13 mouse cellular contexts compared by ENCODE assay signal in the genomic region with DNA sequence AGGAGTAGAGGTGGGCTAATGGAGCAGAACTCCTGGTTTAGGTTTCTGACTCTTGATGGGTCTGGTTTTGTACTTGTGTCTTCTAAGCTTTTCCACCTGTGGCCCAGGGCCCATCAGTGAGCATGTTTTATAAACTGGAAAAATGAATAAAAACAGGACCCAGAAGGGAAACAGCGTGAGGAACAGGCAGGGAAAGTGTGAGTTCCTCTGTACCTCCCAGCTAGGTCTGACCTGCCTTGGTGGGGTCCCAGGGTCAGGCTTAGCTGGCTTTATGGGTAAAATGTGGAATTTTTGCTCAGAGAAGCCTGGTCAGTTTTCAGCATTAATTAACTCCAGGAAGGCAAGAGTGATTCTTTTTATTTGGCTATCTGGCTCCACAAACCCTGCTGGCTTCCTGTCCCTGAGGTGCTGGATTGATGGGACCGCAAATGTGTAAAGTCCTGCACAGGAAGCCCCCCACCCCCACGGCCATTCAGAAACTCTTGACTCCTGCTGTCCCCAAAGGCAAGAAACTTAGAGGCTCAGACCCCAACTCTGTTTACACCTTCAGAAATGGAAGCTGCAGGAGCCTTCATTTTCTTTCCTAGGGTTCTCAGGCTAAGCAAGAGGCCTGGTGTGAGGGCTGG.
"Had no signal": no experiment of that assay in that cellular context is flagged by ENCODE, and none has a peak within 500 bp of the region (broad histone marks: within the 10 kb centered on the region; RNA-seq: fewer than 3 reads in every experiment).

No protein-coding gene starts in this region.

- H3K4me2 ChIP-seq: liver, embryonic 11.5 days; liver, embryonic 15.5 days; midbrain, embryonic 15.5 days; neural tube, embryonic 12.5 days had no signal

- H3K9ac ChIP-seq: liver, embryonic 15.5 days; midbrain, embryonic 15.5 days; neural tube, embryonic 12.5 days had no signal

- ATAC-seq: lung, postnatal 0 days; midbrain, embryonic 15.5 days had no signal

- H3K27ac ChIP-seq: left cerebral cortex, adult 2 months; liver, embryonic 15.5 days; midbrain, embryonic 15.5 days; neural tube, embryonic 12.5 days had no signal

- DNase-seq: kidney, adult 18-20 months; kidney, postnatal 14 days; lung, adult 2 months; lung, postnatal 36 days; right cerebral cortex, postnatal 4 days; spleen, adult 18-20 months; thymus, postnatal 4 days had no signal

- H3K4me3 ChIP-seq: left cerebral cortex, adult 2 months; liver, embryonic 15.5 days; midbrain, embryonic 15.5 days; neural tube, embryonic 12.5 days had no signal

- H3K4me1 ChIP-seq: liver, embryonic 15.5 days; midbrain, embryonic 15.5 days; neural tube, embryonic 12.5 days had no signal

- H3K27me3 ChIP-seq: liver, embryonic 15.5 days; midbrain, embryonic 15.5 days; neural tube, embryonic 12.5 days had no signal

- H3K36me3 ChIP-seq: liver, embryonic 15.5 days; midbrain, embryonic 15.5 days; neural tube, embryonic 12.5 days had no signal

- H3K9me3 ChIP-seq: liver, embryonic 15.5 days; midbrain, embryonic 15.5 days; neural tube, embryonic 12.5 days had no signal
